Mouse (Mus musculus): ENCODE results near the gene Rnf157. TPM values are rescaled to one million over a fixed set of nuclear protein-coding genes. Genes with fewer than 3 reads are reported as not detected.

Gene Rnf157
- 1 to 10 TPM; 3.0 to 4.9 TPM for total RNA-seq (2023)

GRCm38 (mm10) chr11:116412904-116413630 lies at the start of gene Rnf157:
TSS of gene Rnf157 (minus strand) at chr11:116413032.

GRCm38 (mm10) chr11:116433356-116434286 lies 20.8 kb upstream of the Rnf157 start, which contains the start of gene Ubald2:
TSS of gene Ubald2 (plus strand) at chr11:116434094.

DNA sequence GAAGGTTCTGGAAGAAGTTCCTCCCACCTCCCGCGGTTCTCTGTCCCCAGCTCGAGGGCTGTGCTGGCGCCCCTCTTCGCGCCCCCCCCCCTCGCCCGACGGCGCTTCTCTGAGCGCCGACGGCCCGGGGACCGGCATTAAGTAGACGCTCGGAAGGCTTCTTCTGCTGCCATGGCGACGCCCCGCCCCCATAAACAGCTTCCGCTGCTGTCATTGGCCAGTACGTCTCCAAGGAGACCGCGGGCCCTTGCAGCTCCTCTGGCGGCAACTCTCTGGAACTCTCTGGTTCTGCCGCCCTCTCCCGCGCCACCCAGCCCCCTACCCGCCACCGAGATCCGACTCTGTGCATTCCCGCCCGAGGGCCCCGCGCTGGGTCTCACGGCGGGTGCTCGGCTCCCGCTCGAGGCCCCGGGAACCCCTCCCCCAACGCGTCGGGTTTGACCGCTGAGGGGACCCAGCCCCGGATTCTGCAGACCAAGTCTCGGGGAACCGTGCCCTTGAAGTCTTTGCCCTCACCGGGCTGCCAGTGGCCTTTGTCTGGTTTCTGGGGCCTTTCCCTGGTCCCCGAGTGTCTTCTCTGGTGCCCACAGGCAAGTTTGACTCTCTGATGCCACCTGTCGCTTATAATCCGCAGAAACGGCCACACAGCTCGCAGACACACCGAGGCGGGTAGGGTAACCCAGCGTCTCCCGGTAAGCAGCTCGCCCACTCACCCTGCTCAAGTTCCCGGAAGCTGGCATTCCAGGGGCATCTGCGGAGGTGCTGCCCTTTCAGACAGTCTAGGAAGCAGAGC lies 77.4 kb downstream of the Rnf157 start, which contains the start of gene Foxj1:
Foxj1 (minus strand) TSS at position 156 of the 793 bp plus-strand sequence.

DNA sequence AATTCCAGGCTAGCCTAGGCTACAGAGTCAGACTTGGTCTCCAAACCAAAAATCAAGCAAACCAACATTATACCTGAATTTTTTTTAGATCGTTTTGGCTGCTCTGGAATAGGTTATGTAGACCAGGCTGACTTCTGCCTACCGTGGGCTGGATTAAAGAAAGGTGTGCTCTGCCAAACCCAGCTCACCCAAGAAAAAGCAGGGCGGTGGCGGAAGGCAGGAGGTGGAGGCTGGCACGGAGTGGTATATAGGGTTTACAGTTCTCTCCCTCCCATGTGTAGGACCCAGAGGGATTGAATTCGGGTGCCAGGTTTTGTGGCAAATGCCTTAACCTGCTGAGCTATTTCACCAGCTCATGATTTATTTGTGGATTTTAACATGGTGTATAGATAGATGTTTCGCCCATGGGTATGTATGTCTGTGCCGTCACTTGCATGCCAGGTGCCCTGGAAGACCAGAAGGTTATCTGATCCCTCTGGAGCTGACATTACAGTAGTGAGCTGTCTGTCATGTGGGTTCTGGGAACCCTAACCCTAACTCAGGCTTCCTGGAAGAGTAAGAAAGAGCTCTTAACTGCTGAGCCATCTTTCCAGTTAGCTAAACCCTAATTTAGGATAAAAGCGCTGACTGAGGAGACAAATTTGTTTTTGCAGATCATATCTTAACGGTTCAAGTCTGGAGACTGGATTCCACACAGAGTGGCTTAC lies 105.7 kb downstream of the Rnf157 start, which contains the start of gene Exoc7:
Exoc7 (minus strand) TSS at position 215 of the 707 bp plus-strand sequence.

Other genes starting within 250 kb of the Rnf157 start
- 1 to 10 TPM; 6.0 to 9.4 TPM for gene Fbf1, start 244.9 kb downstream of the Rnf157 start, total RNA-seq (2023)
- 10 to 100 TPM; 24.6 to 28.1 TPM for gene Ten1, start 214.2 kb downstream of the Rnf157 start, total RNA-seq (2023)
- gene Acox1, start 214.0 kb downstream of the Rnf157 start, total RNA-seq (2023): 10 to 100 TPM; 25.9 to 28.7 TPM
- gene Evpl, start 175.0 kb downstream of the Rnf157 start, total RNA-seq (2023): not detected
- 10 to 100 TPM; 36.8 to 39.4 TPM for gene Srp68, start 138.8 kb downstream of the Rnf157 start, total RNA-seq (2023)
- gene Galr2, start 132.1 kb downstream of the Rnf157 start, total RNA-seq (2023): not detected
- 10 to 100 TPM; 37.1 to 42.5 TPM for gene Exoc7, start 105.8 kb downstream of the Rnf157 start, total RNA-seq (2023)
- gene Foxj1, start 77.6 kb downstream of the Rnf157 start, total RNA-seq (2023): under 1 TPM in 1 of 2 experiments, not detected in 1; 0.22 TPM
- gene Ubald2, start 21.1 kb upstream of the Rnf157 start, total RNA-seq (2023): 10 to 100 TPM; 69.9 to 86.6 TPM
- gene Qrich2, start 53.2 kb upstream of the Rnf157 start, total RNA-seq (2023): under 1 TPM in 1 of 2 experiments, not detected in 1; 0.15 TPM
- 10 to 100 TPM; 32.5 to 33.0 TPM for gene Prpsap1, start 81.2 kb upstream of the Rnf157 start, total RNA-seq (2023)
- 10 to 100 TPM in 1 of 2 experiments, 1 to 10 TPM in 1; 7.0 to 13.9 TPM for gene Sphk1, start 117.9 kb upstream of the Rnf157 start, total RNA-seq (2023)
- 1 to 10 TPM; 9.3 to 9.6 TPM for gene Ube2o, start 168.4 kb upstream of the Rnf157 start, total RNA-seq (2023)
- gene Aanat, start 173.4 kb upstream of the Rnf157 start, total RNA-seq (2023): not detected
- gene Rhbdf2, start 214.0 kb upstream of the Rnf157 start, total RNA-seq (2023): 10 to 100 TPM; 75.8 to 91.1 TPM
- not detected for gene Prcd, start 240.5 kb upstream of the Rnf157 start, total RNA-seq (2023)
- gene Cygb, start 241.3 kb upstream of the Rnf157 start, total RNA-seq (2023): not detected

Data from neutrophil, adult 83 days (primary cell).